23 mouse cellular contexts compared by ENCODE assay signal in the genomic region with DNA sequence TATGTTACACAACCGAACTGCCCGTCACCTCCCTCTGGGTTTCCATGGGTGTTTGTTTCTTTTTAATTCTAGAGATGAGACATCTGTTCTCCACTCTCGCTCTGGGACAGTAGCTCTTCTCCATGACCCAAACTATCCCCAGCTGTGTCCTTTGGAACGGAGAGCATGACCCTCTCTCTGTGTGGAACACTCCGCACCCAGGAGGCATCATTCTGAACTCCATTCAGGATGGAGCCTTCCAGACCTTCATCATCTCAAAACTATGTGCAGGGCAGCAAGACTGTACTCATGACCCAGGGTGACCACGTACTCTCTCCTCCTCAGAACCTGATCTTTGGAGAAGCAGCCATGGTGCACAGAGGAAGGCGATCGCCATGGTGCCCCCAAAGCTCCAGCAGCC.
DNase-seq lines count a peak whose midpoint lies in the region; ATAC-seq and TF ChIP-seq lines count a peak whose summit lies in the region.
"Had no signal": no experiment of that assay in that cellular context is flagged by ENCODE, and none has a peak within 500 bp of the region (broad histone marks: within the 10 kb centered on the region; RNA-seq: fewer than 3 reads in every experiment).

No protein-coding gene starts in this region.

- no peak for TF ChIP-seq POLR2A in lung, adult 2 months (IDR thresholded peaks at IDR 0.05; ENCODE audit: borderline replicate concordance, extremely low read depth, low read depth, low read length)

- H3K4me3 ChIP-seq in heart, embryonic 11.5 days (ENCODE audit: low read depth, low read length), result no peak overlapping the region
- H3K4me3 ChIP-seq in lung, adult 2 months (replicated peaks; ENCODE audit: extremely low read depth, low read depth, low read length), result no peak overlapping the region
- no peak overlapping the region for H3K4me3 ChIP-seq in stomach, embryonic 14.5 days (ENCODE audit: low read depth, low read length)
- H3K4me3 ChIP-seq: hindbrain, embryonic 10.5 days; left cerebral cortex, adult 2 months; liver, embryonic 12.5 days; midbrain, embryonic 13.5 days; neural tube, embryonic 13.5 days had no signal

- H3K4me1 ChIP-seq in heart, embryonic 11.5 days (ENCODE audit: control insufficient read depth, insufficient read depth, low read length), result no peaks in the 10 kb centered on the region
- H3K4me1 ChIP-seq in lung, adult 2 months (ENCODE audit: control insufficient read depth, insufficient read depth, low read length), result no peaks in the 10 kb centered on the region
- peaks cover 26% of the 10 kb centered on the region; the same call in 1 of the 2 replicates for H3K4me1 ChIP-seq in stomach, embryonic 14.5 days (ENCODE audit: control insufficient read depth, insufficient read depth, low read length)
- H3K4me1 ChIP-seq: liver, embryonic 12.5 days had no signal

- H3K36me3 ChIP-seq in heart, embryonic 11.5 days (ENCODE audit: control insufficient read depth, insufficient read depth, low read length), result no peaks in the 10 kb centered on the region
- H3K36me3 ChIP-seq in stomach, embryonic 14.5 days (ENCODE audit: control insufficient read depth, insufficient read depth, low read length), result no peaks in the 10 kb centered on the region
- H3K36me3 ChIP-seq: hindbrain, embryonic 10.5 days; liver, embryonic 12.5 days; midbrain, embryonic 13.5 days; neural tube, embryonic 13.5 days had no signal

- no peak overlapping the region for H3K9ac ChIP-seq in heart, embryonic 11.5 days (ENCODE audit: low read depth, low read length)
- H3K9ac ChIP-seq in stomach, embryonic 14.5 days (replicated peaks; ENCODE audit: low read depth, low read length), result no peak overlapping the region
- H3K9ac ChIP-seq: liver, embryonic 12.5 days; lung, embryonic 14.5 days; midbrain, embryonic 13.5 days; neural tube, embryonic 13.5 days had no signal

- no peaks in the 10 kb centered on the region for H3K27me3 ChIP-seq in heart, embryonic 11.5 days (ENCODE audit: control insufficient read depth, insufficient read depth, low read length)
- H3K27me3 ChIP-seq in stomach, embryonic 14.5 days (ENCODE audit: control insufficient read depth, insufficient read depth, low read length), result no peaks in the 10 kb centered on the region
- H3K27me3 ChIP-seq: CH12.LX; liver, embryonic 12.5 days; midbrain, embryonic 13.5 days; neural tube, embryonic 13.5 days had no signal

- H3K9me3 ChIP-seq in heart, embryonic 11.5 days (replicated peaks; ENCODE audit: control insufficient read depth, low read length), result no peaks in the 10 kb centered on the region
- H3K9me3 ChIP-seq in stomach, embryonic 14.5 days (ENCODE audit: control insufficient read depth, low read depth, low read length), result no peaks in the 10 kb centered on the region
- H3K9me3 ChIP-seq: hindbrain, embryonic 10.5 days; liver, embryonic 12.5 days; midbrain, embryonic 13.5 days; neural tube, embryonic 13.5 days had no signal

- 78% methylated on average over 8 of the region's 8 CpGs for whole genome bisulfite sequencing in heart, embryonic 11.5 days (ENCODE audit: insufficient replicate concordance)
- 76% methylated on average over 8 of the region's 8 CpGs for WGBS in lung, adult 2 months
- WGBS in stomach, embryonic 14.5 days, result 69% methylated on average over 8 of the region's 8 CpGs

- H3K27ac ChIP-seq in heart, embryonic 11.5 days (ENCODE audit: low read depth, low read length), result no peak overlapping the region
- H3K27ac ChIP-seq in stomach, embryonic 14.5 days (ENCODE audit: low read length), result peak overlapping the region; percentile 52; the same call in 1 of the 2 replicates
- H3K27ac ChIP-seq: hindbrain, embryonic 10.5 days; left cerebral cortex, adult 2 months; liver, embryonic 12.5 days; midbrain, embryonic 13.5 days; neural tube, embryonic 13.5 days had no signal

- peak; percentile 99 for DNase-seq in heart, adult 11 months
- peak; percentile 41 for DNase-seq in lung, postnatal 25 days (ENCODE audit: low spot score)
- no peak for DNase-seq in lung, adult 2 months
- peak; percentile 79 to 84 for DNase-seq in heart, adult 9 months (ENCODE audit: low spot score in 2 of 2)
- no peak for DNase-seq in layer of hippocampus, adult 11-12 months (ENCODE audit: low spot score)
- DNase-seq in kidney, postnatal 4 days, result no peak
- DNase-seq: adrenal gland, postnatal 25 days; cerebellum, adult 11-12 months; cerebellum, postnatal 25 days; embryo, embryonic 11 days; kidney, adult 18-20 months; kidney, postnatal 25 days; layer of hippocampus, adult 9-11 months; left cerebral cortex, postnatal 4 days had no signal

- TF ChIP-seq CTCF in lung, adult 2 months (IDR thresholded peaks at IDR 0.05; ENCODE audit: insufficient read depth, low read length), result no peak

- ATAC-seq in heart, embryonic 11.5 days (replicated peaks; ENCODE audit: insufficient number of reproducible peaks, low FRiP score, low TSS enrichment), result no peak
- ATAC-seq in stomach, embryonic 14.5 days (ENCODE audit: insufficient number of reproducible peaks, insufficient read depth, low FRiP score, low read depth), result no peak
- ATAC-seq: liver, embryonic 12.5 days; midbrain, embryonic 13.5 days had no signal

- no peak overlapping the region for H3K4me2 ChIP-seq in heart, embryonic 11.5 days
- no peak overlapping the region for H3K4me2 ChIP-seq in stomach, embryonic 14.5 days (replicated peaks; ENCODE audit: low read depth, low read length)
- H3K4me2 ChIP-seq: liver, embryonic 12.5 days; lung, embryonic 14.5 days; midbrain, embryonic 13.5 days; neural tube, embryonic 13.5 days had no signal

Comparison
In these comparisons a context has a peak if more than half of its experiments do, and no peak if none do; other contexts are left out.
1. DNase-seq: peak in heart, adult 11 months (single experiment), lung, postnatal 25 days (single experiment) and heart, adult 9 months (2 of 2); none in lung, adult 2 months (single experiment), layer of hippocampus, adult 11-12 months (single experiment) and kidney, postnatal 4 days (0 of 2).